Mouse (Mus musculus) cerebral cortex, adult 2 months (tissue): ENCODE results near the gene Gnas.

ENCODE experiments used
- WGBS: fragments of 180-500 bp; shearing (Covaris S2); methylation state at CpG from one replicate; pipeline ENCODE4 v1.1.7; 2018; 5-methylcytosine and 5-hydroxymethylcytosine counted together

Gene Gnas

DNA sequence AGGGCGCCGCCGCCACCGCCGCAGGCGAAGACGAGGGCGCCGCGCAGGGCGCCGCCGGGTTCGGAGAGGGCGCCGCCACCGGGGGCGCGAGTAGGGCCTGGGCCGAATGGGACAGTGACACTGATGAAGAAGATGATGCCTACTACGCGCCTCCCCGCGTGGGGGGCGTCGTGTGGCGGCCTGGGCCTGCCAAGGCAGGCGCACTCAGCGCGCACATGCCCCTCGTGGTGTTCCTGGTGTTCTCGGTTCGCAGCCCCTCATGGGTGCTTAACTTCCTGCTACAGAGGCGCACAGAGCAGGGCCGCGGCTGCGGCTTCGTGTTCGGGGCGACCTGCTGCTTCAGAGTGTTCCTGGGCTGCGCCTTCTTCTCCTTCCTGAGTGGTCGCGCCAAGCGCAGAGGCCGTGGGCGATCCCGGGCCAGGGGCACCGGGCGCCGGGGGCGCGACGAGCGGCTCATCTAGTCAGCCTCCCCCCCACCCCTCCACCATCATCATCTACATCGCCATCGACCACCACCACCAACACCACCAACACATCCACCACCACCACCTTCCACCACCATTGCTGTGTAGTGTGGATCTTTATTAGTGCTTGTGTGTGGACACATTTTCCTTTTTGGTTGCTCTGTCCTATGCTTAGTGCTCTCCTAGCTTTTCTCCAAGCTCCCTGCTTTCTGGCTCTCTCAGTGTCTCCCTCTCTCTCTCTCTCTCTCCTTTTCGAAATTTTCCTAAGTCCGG lies 45.0 kb downstream of the Gnas start:
- whole genome bisulfite sequencing, result 52% methylated on average over 51 of the region's 58 CpGs

DNA sequence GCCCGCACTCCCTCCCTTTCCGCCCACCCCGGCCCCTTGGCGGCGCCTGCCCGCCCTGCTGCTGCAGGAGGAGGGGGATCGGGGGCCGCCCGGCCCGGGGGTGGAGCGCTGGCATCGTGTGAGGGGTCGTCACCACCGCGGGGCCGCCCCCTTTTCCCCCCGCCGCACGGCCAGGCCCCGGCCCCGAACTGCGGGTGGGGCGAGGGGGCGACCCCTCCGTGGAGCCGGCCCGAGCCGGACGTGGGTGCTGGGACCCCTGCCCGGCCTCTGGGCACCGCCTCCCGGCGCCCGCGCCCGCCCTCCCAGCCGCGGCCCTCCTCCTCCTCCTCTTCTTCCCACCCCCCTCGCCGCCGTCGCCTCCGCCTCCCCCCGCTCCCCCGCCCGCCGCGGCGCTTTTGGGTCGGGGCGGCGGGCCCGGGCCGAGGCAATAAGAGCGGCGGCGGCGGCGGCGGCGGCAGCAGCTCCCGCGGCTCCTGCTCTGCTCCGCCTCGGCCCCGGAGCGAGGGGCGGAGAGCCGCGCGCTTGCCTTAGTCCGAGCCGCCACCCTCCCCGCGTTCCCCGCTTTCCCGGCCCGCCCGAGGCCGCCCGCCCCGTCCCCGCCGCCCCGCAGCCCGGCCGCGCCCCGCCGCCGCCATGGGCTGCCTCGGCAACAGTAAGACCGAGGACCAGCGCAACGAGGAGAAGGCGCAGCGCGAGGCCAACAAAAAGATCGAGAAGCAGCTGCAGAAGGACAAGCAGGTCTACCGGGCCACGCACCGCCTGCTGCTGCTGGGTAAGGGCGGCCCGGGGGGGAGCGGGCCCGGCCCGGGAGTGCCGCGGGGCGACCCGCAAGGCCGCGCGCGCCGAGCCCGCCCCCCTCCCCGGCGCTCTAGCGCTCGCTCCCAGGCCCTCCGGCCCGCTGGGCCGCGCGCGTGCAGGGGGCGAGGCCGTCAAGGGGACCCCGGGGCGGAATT lies 45.8 kb downstream of the Gnas start:
- under 1% methylated on average over 124 of the region's 131 CpGs for WGBS

DNA sequence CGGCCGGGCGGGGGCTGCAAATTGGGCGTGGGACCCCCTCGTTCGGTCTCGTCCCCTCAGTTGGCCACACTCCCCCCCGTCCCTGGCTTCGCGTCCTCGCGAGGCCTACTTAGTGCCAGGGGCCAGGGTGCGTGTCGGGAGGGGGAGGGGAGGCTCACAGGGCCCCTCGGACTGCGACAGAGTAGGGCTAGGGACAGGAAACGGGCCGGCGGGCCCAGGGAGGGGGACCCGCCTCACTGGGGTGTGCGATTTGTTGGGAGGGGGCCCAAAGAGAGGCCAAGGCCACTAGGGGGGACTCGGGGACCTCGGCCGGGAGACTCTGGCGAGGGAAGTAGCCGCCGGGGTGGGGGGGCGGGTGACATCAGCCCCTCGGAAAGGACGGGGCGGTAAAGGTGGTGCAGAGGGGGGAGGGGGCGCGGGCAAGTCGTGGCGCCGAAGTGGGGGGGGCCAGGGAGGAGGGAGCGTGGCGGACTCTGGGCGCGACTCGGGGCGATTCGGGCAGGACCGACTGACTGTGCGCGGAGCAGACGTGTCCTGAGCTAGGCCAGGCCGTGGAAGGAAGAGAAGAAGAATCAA lies 46.6 kb downstream of the Gnas start:
- WGBS, result under 1% methylated on average over 43 of the region's 48 CpGs

GRCm38 (mm10) chr2:174331282-174332030 lies 47.3 kb downstream of the Gnas start:
- 15% methylated on average over 12 of the region's 12 CpGs for WGBS

DNA sequence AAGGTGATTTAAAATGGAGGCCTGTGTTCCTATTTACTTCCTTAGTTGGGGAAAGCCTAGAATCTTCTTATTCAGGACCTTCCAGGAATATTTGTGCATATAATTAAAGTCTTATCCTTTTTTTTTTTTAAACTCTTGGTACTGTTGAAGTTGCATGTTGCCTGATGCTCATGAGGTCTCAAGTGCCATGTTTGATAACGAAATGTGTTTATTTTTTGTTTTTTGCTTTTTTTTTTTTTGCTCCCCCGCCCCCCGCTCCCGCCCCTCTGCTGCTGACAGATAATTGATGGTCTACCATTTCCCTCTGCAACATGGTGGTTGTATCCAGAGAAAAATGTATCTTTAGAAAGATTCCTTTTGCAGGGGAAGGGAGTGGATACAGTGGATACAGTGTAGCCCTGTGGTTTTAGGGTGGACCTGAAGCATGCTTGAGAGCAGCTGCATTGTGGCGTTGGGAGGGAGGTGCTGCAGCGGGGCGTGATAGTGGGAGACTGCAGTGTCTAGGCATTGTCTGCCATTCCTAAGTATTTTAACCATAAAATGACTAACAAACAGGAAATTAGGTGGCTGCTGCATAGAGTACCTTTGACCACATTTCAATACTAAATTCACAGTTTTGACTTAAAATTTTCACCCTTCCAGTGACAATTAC lies 49.2 kb downstream of the Gnas start:
- WGBS, result 44% methylated on average over 7 of the region's 7 CpGs

GRCm38 (mm10) chr2:174334415-174334814 lies 50.3 kb downstream of the Gnas start:
- 59% methylated on average over 10 of the region's 10 CpGs for WGBS

- 82% methylated on average over 13 of the region's 13 CpGs for WGBS
Observed at GRCm38 (mm10) chr2:174337275-174337674, 53.2 kb downstream of the Gnas start.

DNA sequence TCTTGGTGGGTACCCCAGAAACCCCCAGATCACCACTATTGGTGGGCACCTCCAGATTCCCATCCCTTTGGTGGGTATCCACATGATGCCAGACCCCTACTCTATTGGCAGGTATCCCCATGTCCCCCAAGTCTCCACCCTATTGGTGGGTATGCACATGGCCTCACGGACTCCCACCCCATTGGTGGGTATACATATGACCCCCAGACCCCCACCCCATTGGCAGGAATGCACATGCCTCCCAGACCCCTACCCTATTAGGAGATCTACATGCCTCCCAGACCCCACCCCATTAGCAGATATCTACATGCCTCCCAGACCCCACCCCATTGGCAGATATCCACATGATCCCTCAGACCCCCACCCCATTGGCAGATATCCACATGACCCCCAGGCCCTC lies 55.6 kb downstream of the Gnas start:
- WGBS, result 100% methylated on average over 1 of the region's 1 CpGs

- WGBS, result 85% methylated on average over 3 of the region's 3 CpGs
Observed at GRCm38 (mm10) chr2:174340229-174340892, 56.2 kb downstream of the Gnas start.

DNA sequence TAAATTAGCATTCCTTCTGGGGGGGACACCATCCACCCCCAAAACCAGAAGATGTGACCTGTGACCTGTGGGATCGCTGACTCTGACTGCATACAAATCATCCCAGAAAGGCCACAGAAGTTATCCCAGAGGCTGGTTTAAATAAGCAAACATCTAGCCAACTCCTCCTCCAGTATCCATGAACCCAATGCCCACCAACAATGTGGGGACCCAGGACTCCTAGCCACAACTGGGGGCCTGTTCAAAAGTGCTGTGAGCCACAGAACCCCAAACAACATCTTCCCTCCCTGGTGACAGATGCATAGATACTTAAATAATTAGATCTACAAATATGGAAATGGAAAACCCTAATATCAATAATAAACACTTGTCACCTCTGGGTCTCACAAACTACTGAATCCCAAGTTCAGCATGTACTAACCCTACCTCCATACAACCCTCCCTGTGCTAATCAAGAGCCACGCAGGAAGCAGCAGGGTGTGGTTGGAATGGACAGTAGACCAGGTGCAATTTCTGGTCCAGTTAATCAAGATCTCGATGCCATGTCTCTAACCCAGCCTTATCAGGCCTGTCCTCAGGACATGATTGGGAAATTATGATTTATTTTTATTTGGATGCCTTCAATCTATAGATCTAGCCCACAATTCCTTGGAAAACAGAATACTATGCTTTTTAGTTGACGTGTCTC lies 56.9 kb downstream of the Gnas start:
- 80% methylated on average over 4 of the region's 4 CpGs for WGBS

GRCm38 (mm10) chr2:174342793-174343400 lies 58.8 kb downstream of the Gnas start:
- 32% methylated on average over 8 of the region's 8 CpGs for WGBS

DNA sequence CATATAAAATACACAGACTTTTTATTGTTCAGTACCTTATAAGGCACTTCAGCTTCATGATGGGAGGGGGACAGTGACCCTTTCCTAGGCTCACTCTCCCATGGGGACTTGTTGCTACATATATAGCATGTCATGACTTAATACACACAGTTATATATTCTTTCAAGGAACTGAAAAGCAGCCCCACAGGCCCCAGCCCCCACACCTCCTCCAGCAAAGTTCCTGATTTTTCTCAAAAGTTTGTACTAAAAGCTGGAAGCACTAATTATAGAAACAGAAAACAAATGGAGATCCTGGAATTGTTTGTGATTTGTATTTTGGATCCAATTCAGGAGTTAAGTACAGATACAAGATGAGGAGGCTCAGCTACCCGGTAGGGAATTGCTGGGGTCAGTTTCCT lies 59.4 kb downstream of the Gnas start:
- 7% methylated on average over 1 of the region's 1 CpGs for WGBS

DNA sequence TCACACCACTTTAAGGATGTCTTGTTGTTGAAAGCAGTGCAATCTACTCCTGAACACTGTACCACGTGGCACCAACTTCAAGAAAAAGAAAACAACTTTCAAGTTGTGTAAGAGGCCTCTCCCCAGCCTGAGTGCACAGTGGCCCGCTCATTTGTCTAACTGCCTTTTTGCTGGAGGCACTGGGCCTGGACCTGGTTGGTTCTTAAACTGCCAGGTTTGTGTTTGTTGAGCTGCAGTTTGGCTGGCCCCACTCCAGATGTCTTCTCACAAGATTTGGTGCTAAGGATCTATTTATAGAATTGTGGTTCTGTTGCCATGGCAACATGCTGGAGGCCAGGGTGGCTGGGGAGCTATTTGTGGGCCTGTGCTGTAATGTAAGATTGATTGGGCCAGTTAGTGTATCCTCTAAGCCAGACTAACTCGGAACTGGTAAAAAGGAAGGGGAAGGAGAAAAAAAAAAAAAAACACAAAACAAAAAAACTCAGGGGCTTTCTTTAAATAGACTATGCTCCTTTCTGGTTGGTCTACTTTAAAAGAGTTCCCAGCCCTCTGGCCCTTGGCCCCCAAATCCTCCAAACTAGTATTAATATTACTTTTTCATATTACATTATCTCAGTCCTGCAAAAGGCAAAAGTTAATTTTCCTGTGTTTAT lies 60.0 kb downstream of the Gnas start:
- 6% methylated on average over 3 of the region's 3 CpGs for WGBS

DNA sequence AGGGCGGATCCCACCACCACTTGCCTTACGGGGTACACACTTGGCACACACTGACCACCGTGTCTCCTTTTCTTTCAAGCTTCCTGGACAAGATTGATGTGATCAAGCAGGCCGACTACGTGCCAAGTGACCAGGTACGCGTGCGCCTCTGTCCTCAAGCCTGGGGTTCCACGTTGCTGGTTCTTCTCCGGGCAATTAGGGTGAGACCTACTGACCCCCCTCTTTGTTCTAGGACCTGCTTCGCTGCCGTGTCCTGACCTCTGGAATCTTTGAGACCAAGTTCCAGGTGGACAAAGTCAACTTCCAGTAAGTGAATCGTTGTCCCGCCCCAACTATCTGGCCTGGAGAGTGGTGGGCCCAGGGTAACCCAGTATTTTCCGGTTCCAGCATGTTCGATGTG lies 60.9 kb downstream of the Gnas start:
- 86% methylated on average over 16 of the region's 16 CpGs for WGBS

DNA sequence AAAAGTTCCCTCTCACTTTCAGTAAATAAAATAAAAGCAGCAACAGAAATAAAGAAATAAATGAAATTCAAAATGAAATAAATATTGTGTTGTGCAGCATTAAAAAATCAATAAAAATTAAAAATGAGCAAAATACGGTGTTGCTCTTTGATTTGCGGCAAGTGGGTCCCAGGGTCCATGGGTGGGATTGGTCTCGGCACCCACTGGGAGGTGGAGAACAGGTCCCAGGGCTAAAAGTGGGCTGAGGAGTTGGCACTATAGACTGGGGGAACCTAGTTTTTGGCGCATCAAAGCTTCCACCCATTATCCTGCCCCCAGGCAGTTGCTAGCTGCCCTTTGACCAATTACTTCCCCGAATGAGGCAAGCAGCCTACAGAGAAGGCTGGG lies 62.5 kb downstream of the Gnas start, which contains the start of gene Gm20721:
Gene Gm20721, minus strand, starts transcription at position 101 of the 387 bp plus-strand sequence.
- 96% methylated on average over 5 of the region's 5 CpGs for WGBS

- WGBS, result 91% methylated on average over 2 of the region's 2 CpGs
Observed at GRCm38 (mm10) chr2:174346999-174347668, 63.0 kb downstream of the Gnas start.

- 88% methylated on average over 4 of the region's 4 CpGs for WGBS
Observed at GRCm38 (mm10) chr2:174358516-174358915, 74.4 kb downstream of the Gnas start.

- 80% methylated on average over 4 of the region's 4 CpGs for WGBS
Observed at GRCm38 (mm10) chr2:174359656-174360055, 75.5 kb downstream of the Gnas start.
